Mouse (Mus musculus) kidney, adult 2 months (tissue): ENCODE measurements around the gene Mmp20. TPM values are rescaled to one million over a fixed set of nuclear protein-coding genes. Genes with fewer than 3 reads are reported as not detected.

Source experiments
- DNase-seq: peaks from one replicate; pipeline ENCODE4 v3.0.0; 2021
- H3K27ac ChIP-seq: fragments of 200-500 bp; 2 replicates; pipeline ENCODE4 v1.5.1; 2012; ENCODE audit warnings: low read depth, low read length, control low read depth, inconsistent platforms; ENCODE audit not compliant: insufficient read depth
- H3K27me3 ChIP-seq: fragments of 200-500 bp; replicated peaks from 2 replicates; pipeline ENCODE4 v1.6.1; 2012; ENCODE audit warnings: mild to moderate bottlenecking, moderate library complexity, low read length, inconsistent platforms; ENCODE audit not compliant: control insufficient read depth, insufficient read depth
- H3K36me3 ChIP-seq: fragments of 200-500 bp; 2 replicates; pipeline ENCODE4 v1.6.1; 2012; ENCODE audit warnings: mild to moderate bottlenecking, moderate library complexity, low read length, inconsistent platforms; ENCODE audit not compliant: control insufficient read depth, insufficient read depth
- H3K4me1 ChIP-seq: fragments of 200-500 bp; 2 replicates; pipeline ENCODE4 v1.6.1; 2011; ENCODE audit warnings: low read length; ENCODE audit not compliant: control insufficient read depth, insufficient read depth
- H3K4me3 ChIP-seq: fragments of 200-500 bp; 2 replicates; pipeline ENCODE4 v1.5.1; 2011; ENCODE audit warnings: mild to moderate bottlenecking, low read depth, low read length, control low read depth; ENCODE audit not compliant: insufficient read depth
- CTCF ChIP-seq: fragments of 200-500 bp; conservative IDR thresholded peaks from 2 replicates; pipeline ENCODE4 v1.5.1; 2011; ENCODE audit warnings: low read depth, mild to moderate bottlenecking, control low read depth, low read length, moderate library complexity, mixed read lengths; ENCODE audit not compliant: insufficient read depth, insufficient read length
- POLR2A ChIP-seq: fragments of 200-500 bp; IDR thresholded peaks from one replicate; pipeline ENCODE4 v1.6.1; 2011; ENCODE audit warnings: low read depth, low read length, control low read depth
- WGBS: fragments of 180-500 bp; shearing (Covaris S2); methylation state at CpG from one replicate; pipeline ENCODE4 v1.1.7; 2018; 5-methylcytosine and 5-hydroxymethylcytosine counted together
- polyA plus RNA-seq: library from polyadenylated mRNA; depleted of rRNA; stranded (reverse); fragments of >200 nt; gene quantifications from 2 replicates; pipeline ENCODE4 v1.2.3, GENCODE M21; 2012

The Mmp20 gene
- polyA plus RNA-seq, 1 experiment = not detected

DNA sequence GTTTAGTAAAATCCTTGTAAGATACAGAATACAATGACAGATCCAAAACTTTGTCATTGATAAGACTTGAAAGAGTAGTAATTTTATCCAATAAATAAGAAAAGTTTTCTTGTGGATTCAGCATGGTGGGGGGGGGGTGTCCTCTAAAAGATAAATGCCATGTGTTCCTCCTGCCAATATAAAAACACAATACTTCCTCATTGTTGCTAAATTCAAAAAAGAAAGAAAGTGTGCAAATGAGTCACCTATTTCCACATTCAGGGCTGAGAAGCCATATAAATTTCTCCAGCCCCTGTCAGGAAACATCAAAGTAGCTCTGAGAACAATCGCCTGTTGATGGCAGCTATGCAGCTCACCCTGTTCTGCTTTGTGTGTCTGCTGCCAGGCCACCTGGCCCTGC lies 63.8 kb downstream of the Mmp20 start, which contains the start of gene Mmp7:
TSS of gene Mmp7 (plus strand) at position 301 of the 400 bp plus-strand sequence.
- no peaks in the 10 kb centered on the region for H3K27me3 ChIP-seq
- TF ChIP-seq CTCF (no peak), POLR2A (no peak)
- H3K27ac ChIP-seq = no peak within 1 kb of the TSS
- H3K4me3 ChIP-seq = no peak within 1 kb of the TSS
- no peaks in the 10 kb centered on the region for H3K4me1 ChIP-seq
- no peaks in the 10 kb centered on the region for H3K36me3 ChIP-seq
- WGBS = 54% methylated on average over 1 of the region's 1 CpGs
- DNase-seq = no peak

DNA sequence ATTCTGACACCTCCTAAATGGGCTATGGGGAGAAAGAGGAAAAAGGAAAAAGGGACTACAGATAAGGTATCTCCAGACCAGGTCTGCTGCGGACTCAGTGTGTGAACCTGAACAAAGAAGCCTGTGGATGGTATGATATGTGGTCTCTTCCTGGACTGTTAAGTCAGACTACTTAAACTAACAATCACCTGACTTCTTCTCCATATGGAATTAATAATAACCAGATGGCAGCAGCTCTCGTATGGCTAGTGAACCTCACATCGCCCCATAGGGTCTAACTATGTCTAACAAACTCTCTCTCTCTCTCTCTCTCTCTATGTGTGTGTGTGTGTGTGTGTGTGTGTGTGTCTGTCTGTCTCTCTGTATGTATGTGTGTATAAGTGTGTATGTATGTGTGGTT lies 65.9 kb downstream of the Mmp20 start:
- Histone ChIP-seq H3K36me3 (no peaks in the 10 kb centered on the region), H3K4me1 (no peaks in the 10 kb centered on the region), H3K4me3 (no peak overlapping the region), H3K27ac (no peak overlapping the region), H3K27me3 (no peaks in the 10 kb centered on the region)
- no peak for TF ChIP-seq POLR2A
- no peak for TF ChIP-seq CTCF
- DNase-seq = no peak
- WGBS = 90% methylated on average over 3 of the region's 3 CpGs

DNA sequence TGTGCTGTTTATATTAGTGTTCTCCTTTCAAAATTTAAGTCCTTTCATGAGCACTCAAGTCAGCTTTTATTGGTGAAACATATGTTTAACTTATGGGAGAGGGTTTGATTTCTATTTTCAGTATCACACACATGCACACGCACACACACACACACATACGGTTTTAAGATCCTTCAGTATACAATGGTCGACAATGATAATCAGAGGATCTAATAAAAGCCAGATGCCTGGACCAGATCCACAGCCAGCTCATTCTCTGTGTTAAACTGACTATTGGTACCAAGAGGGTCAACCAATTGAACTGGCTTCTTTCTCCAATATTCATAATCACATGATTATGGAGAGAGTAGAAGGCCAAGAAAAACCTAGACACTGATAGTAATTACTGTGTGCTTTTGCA lies 67.6 kb downstream of the Mmp20 start:
- WGBS = 96% methylated on average over 3 of the region's 3 CpGs
- Histone ChIP-seq H3K27me3 (no peaks in the 10 kb centered on the region), H3K27ac (no peak overlapping the region), H3K4me1 (no peaks in the 10 kb centered on the region), H3K36me3 (no peaks in the 10 kb centered on the region), H3K4me3 (no peak overlapping the region)
- TF ChIP-seq POLR2A (no peak), CTCF (no peak)
- DNase-seq = no peak

DNA sequence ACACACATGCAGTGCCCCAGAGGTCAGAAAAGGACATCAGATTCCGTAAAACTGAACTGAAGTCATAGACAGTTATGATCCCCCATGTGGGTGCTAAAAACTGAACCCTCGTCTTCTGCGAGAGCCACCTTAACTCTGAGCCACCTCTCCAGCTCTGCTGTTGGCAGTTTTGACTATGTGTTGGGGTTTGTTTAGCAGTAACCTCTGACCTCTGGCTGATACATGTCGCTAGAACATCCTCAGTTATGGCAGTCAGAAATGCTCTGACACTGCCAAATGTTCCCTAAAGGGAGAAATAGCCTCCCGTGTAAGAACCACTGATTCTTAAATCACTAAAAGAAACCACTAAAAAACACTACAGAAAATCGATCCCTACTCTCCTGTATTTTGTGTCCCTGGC lies 80.7 kb downstream of the Mmp20 start:
- TF ChIP-seq POLR2A (no peak), CTCF (no peak)
- H3K4me3 ChIP-seq = no peak overlapping the region
- WGBS = 67% methylated on average over 6 of the region's 6 CpGs
- no peak for DNase-seq
- no peaks in the 10 kb centered on the region for H3K27me3 ChIP-seq
- H3K4me1 ChIP-seq = no peaks in the 10 kb centered on the region
- H3K27ac ChIP-seq = no peak overlapping the region
- no peaks in the 10 kb centered on the region for H3K36me3 ChIP-seq

DNA sequence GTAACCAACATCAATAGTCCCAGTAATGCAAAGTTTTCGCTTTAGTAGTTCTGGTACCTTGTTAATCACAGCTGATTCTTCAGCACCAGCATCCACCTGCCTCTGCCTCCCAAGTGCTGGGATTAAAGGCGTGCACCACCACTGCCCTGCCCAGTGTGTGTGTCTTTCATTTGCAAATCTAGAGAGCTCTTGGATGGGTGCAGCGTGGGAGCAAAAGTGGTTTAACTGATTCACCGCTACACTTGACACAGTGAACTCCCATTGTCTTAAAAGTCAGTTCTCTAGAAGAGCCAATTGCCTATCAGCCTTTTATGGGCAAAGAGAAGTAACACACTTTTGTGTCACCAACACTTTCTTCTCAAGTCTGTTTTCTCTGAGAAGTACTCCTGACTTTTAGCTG lies 83.2 kb downstream of the Mmp20 start:
- TF ChIP-seq CTCF = no peak
- no peak for TF ChIP-seq POLR2A
- Histone ChIP-seq H3K27ac (no peak overlapping the region), H3K27me3 (no peaks in the 10 kb centered on the region), H3K36me3 (no peaks in the 10 kb centered on the region), H3K4me1 (no peaks in the 10 kb centered on the region), H3K4me3 (no peak overlapping the region)
- no peak for DNase-seq
- WGBS = 88% methylated on average over 4 of the region's 4 CpGs

DNA sequence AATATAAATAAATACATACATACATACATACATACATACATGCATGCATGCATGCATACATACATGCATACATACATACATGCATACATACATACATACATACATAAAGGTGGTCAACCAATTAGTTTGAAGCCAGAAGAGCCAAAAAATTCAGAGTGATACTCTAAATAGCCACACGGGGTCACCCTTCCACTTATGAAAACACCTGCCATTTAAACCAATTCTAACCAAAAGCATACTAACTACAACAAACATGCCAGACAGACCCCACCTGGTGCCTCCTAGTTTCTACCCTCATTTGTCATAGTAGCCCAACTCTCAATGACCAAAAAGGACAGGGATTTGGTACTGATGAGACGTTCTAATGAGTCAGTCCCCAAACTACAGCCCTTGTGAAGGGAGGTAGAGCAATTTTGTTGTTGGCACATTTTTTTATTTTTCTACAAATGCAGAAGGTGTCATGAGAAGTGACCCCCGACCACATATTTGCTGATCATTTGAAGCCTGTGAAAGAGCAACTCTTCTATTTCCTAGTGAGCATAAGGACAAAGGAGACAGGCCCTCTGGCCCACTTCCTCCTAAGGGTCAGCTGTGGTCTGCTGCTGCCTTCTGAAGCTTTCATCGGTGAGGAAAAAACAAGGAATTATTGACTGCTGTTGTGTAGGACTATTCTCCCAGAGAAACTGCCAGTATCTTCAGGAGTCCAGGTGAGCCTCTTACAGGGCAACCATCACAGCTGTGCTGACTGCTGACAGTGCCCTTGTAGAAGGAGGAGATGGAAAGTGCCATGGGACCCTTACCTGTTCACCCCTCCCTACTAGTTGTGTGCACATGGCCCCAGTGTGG lies 86.3 kb downstream of the Mmp20 start:
- DNase-seq = peak; percentile 58
- 35% methylated on average over 4 of the region's 4 CpGs for WGBS
- H3K36me3 ChIP-seq = no peaks in the 10 kb centered on the region

DNA sequence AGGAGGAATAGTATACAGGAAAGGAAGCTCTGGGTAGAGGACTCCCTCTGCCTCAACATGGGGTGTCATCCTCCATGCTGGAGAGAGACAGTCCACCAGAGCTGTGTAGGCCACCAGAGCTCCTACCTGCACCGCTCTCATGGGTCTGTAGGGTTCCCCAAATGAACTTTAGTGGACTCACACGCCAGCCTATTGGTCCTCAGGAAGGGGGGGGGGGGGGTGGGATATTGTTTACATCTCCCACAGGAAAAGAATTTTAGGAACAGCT lies 86.8 kb downstream of the Mmp20 start:
- Histone ChIP-seq H3K27me3 (no peaks in the 10 kb centered on the region), H3K4me1 (no peaks in the 10 kb centered on the region), H3K4me3 (no peak overlapping the region), H3K36me3 (no peaks in the 10 kb centered on the region), H3K27ac (no peak overlapping the region)
- TF ChIP-seq CTCF (no peak), POLR2A (no peak)
- no peak for DNase-seq
- WGBS = 69% methylated on average over 2 of the region's 2 CpGs

More for the DNA sequence above, 86.3 kb downstream of the Mmp20 start:
- Histone ChIP-seq H3K4me1 (no peaks in the 10 kb centered on the region), H3K27me3 (no peaks in the 10 kb centered on the region), H3K27ac (no peak overlapping the region), H3K4me3 (no peak overlapping the region)
- TF ChIP-seq POLR2A = no peak
- 0 out of 2 replicates have a peak, but pooled peaks have one; percentile 15 for TF ChIP-seq CTCF
